Comparison of ENCODE assay signal across 8 mouse cellular contexts in the genomic region with DNA sequence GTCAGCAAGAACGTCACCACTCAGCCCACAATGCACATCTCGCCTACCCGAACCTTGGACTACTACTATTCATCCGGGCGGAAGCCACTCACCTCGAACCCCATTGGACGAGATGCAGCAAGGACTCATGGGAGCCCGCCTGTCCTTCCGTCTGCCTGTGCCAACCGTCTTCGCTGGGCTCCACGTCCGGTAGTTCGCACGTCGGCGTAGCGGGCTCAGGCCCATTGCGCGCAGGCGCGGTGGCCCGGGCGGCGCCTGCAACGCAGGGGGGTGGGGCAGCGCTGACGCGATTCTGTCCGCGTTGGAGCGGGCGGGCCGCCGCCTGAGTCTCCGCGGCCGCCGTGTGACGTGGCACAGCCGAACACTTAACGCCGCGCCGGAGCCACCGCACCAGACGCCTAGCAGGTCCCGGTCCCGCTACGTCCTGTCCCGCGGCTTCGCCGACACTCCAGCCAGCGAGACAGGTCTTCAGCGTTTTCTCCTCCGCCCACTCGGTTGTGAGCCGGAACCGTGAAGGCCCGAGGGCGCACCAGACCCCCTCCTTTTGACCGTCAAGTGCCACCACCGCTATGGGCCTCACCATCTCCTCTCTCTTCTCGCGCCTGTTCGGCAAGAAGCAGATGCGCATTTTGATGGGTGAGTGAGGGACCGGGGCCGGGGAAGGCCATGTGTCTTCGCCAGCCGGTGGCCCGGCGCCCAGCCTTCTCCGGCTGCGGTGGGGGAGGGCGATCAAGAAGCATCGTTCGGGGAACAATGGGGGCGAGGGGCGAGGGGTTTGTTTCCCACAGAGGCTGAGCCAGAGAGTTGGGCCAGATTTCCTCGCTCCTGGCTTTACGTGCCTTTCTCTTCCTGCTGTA. TPM values are rescaled to one million over a fixed set of nuclear protein-coding genes. Genes with fewer than 3 reads are reported as not detected.
DNase-seq lines count a peak whose midpoint lies in the region; ATAC-seq and TF ChIP-seq lines count a peak whose summit lies in the region.

A gene (plus strand): TSS at position 224 of the 857 bp plus-strand sequence.

- H3K27me3 ChIP-seq in forebrain, embryonic 10.5 days (ENCODE audit: poor library complexity, severe bottlenecking) = no peaks in the 10 kb centered on the region
- no peaks in the 10 kb centered on the region for H3K27me3 ChIP-seq in heart, embryonic 15.5 days
- no peaks in the 10 kb centered on the region for H3K27me3 ChIP-seq in liver, embryonic 14.5 days (ENCODE audit: control insufficient read depth, insufficient read depth, low read length)
- no peaks in the 10 kb centered on the region for H3K27me3 ChIP-seq in neural tube, embryonic 11.5 days (ENCODE audit: control insufficient read depth, insufficient read depth, low read length)
- no peaks in the 10 kb centered on the region for H3K27me3 ChIP-seq in stomach, postnatal 0 days (ENCODE audit: control insufficient read depth, insufficient read depth, low read length)

- peak within 1 kb of the TSS; percentile 91 for H3K27ac ChIP-seq in forebrain, embryonic 10.5 days
- peak within 1 kb of the TSS; percentile 97 for H3K27ac ChIP-seq in heart, embryonic 15.5 days
- H3K27ac ChIP-seq in liver, embryonic 14.5 days = peak within 1 kb of the TSS; percentile 89
- H3K27ac ChIP-seq in neural tube, embryonic 11.5 days (ENCODE audit: low read depth, low read length) = peak within 1 kb of the TSS; percentile 90
- H3K27ac ChIP-seq in stomach, postnatal 0 days (replicated peaks) = peak within 1 kb of the TSS; percentile 99

- peaks cover 7% of the 10 kb centered on the region for H3K36me3 ChIP-seq in forebrain, embryonic 10.5 days (replicated peaks)
- H3K36me3 ChIP-seq in heart, embryonic 15.5 days = no peaks in the 10 kb centered on the region
- H3K36me3 ChIP-seq in liver, embryonic 14.5 days (replicated peaks; ENCODE audit: control insufficient read depth, insufficient read depth, low read depth) = no peaks in the 10 kb centered on the region
- H3K36me3 ChIP-seq in neural tube, embryonic 11.5 days (ENCODE audit: control insufficient read depth, insufficient read depth, low read length) = no peaks in the 10 kb centered on the region
- H3K36me3 ChIP-seq in stomach, postnatal 0 days (ENCODE audit: control insufficient read depth, insufficient read depth, low read length) = no peaks in the 10 kb centered on the region

- peak within 1 kb of the TSS; percentile 76 for H3K4me2 ChIP-seq in heart, embryonic 15.5 days
- H3K4me2 ChIP-seq in liver, embryonic 14.5 days (ENCODE audit: low read depth) = peak within 1 kb of the TSS; percentile 92
- peak within 1 kb of the TSS; percentile 52 for H3K4me2 ChIP-seq in neural tube, embryonic 11.5 days (ENCODE audit: low read depth)
- H3K4me2 ChIP-seq in stomach, postnatal 0 days (replicated peaks; ENCODE audit: low read depth) = peak within 1 kb of the TSS; percentile 77

- 0 out of 2 replicates have a peak, but pooled peaks have one; percentile 22 for TF ChIP-seq EP300 in liver, embryonic 14.5 days (IDR thresholded peaks at IDR 0.05; ENCODE audit: low read depth)
- TF ChIP-seq EP300 in stomach, postnatal 0 days (optimal IDR thresholded peaks at IDR 0.05) = peak; percentile 55

- no peak for TF ChIP-seq CTCF in liver, embryonic 14.5 days (IDR thresholded peaks at IDR 0.05; ENCODE audit: low read depth)
- TF ChIP-seq CTCF in stomach, postnatal 0 days (IDR thresholded peaks at IDR 0.05; ENCODE audit: low read depth) = no peak

- no peaks in the 10 kb centered on the region for H3K9me3 ChIP-seq in forebrain, embryonic 10.5 days
- H3K9me3 ChIP-seq in heart, embryonic 15.5 days (replicated peaks) = no peaks in the 10 kb centered on the region
- no peaks in the 10 kb centered on the region for H3K9me3 ChIP-seq in liver, embryonic 14.5 days (ENCODE audit: control insufficient read depth, low read length)
- no peaks in the 10 kb centered on the region for H3K9me3 ChIP-seq in neural tube, embryonic 11.5 days (ENCODE audit: control insufficient read depth, low read length)
- no peaks in the 10 kb centered on the region for H3K9me3 ChIP-seq in stomach, postnatal 0 days (ENCODE audit: control insufficient read depth, low read length)

- H3K9ac ChIP-seq in heart, embryonic 15.5 days = peak within 1 kb of the TSS; percentile 94
- peak within 1 kb of the TSS; percentile 93 for H3K9ac ChIP-seq in liver, embryonic 14.5 days (replicated peaks)
- H3K9ac ChIP-seq in neural tube, embryonic 11.5 days (ENCODE audit: low read length) = peak within 1 kb of the TSS; percentile 78
- peak within 1 kb of the TSS; percentile 83 for H3K9ac ChIP-seq in stomach, postnatal 0 days (ENCODE audit: low read length)

- under 1% methylated on average over 83 of the region's 83 CpGs for WGBS in forebrain, embryonic 10.5 days
- WGBS in heart, embryonic 15.5 days = 0% methylated on average over 83 of the region's 83 CpGs
- WGBS in liver, embryonic 14.5 days (ENCODE audit: insufficient replicate concordance) = under 1% methylated on average over 83 of the region's 83 CpGs
- under 1% methylated on average over 83 of the region's 83 CpGs for WGBS in neural tube, embryonic 11.5 days
- WGBS in stomach, postnatal 0 days = under 1% methylated on average over 81 of the region's 83 CpGs

- peak; percentile 94 to 97 for DNase-seq in CD8-positive naive resting alpha-beta T cell, adult 2 months (ENCODE audit: low read depth in 2 of 2, low spot score in 2 of 2)
- peak; percentile 90 for DNase-seq in c-Kit-positive CD71-negative TER-119-negative erythroid progenitor cells, embryonic 14.5 days (ENCODE audit: low read depth)
- peak; percentile 94 for DNase-seq in forebrain, embryonic 10.5 days (ENCODE audit: extremely low spot score, low spot score)
- peak; percentile 97 to 100 for DNase-seq in kidney, postnatal 25 days
- peak; percentile 96 to 97 (median 97) for DNase-seq in liver, embryonic 14.5 days (ENCODE audit: low read depth in 3 of 3, low spot score in 3 of 3)
- peak; percentile 99 for DNase-seq in neural tube, embryonic 11.5 days (ENCODE audit: low spot score)
- peak; percentile 98 for DNase-seq in stomach, postnatal 0 days (ENCODE audit: low spot score)

- peaks cover 21% of the 10 kb centered on the region for H3K4me1 ChIP-seq in forebrain, embryonic 10.5 days
- H3K4me1 ChIP-seq in heart, embryonic 15.5 days (replicated peaks) = peaks cover 8% of the 10 kb centered on the region
- H3K4me1 ChIP-seq in liver, embryonic 14.5 days (replicated peaks; ENCODE audit: control insufficient read depth in 2 of 2, insufficient read depth in 2 of 2, low read length in 1 of 2) = peaks cover 5 to 12% of the 10 kb centered on the region in 2 experiments
- peaks cover 6% of the 10 kb centered on the region; the same call in 1 of the 2 replicates for H3K4me1 ChIP-seq in neural tube, embryonic 11.5 days (ENCODE audit: control insufficient read depth, insufficient read depth, low read length)
- H3K4me1 ChIP-seq in stomach, postnatal 0 days (replicated peaks; ENCODE audit: control insufficient read depth, insufficient read depth) = no peaks in the 10 kb centered on the region

- peak within 1 kb of the TSS; percentile 97 for H3K4me3 ChIP-seq in forebrain, embryonic 10.5 days
- H3K4me3 ChIP-seq in heart, embryonic 15.5 days = peak within 1 kb of the TSS; percentile 86
- peak within 1 kb of the TSS; percentile 67 to 69 for H3K4me3 ChIP-seq in liver, embryonic 14.5 days (ENCODE audit: insufficient read depth in 1 of 2, low read depth in 2 of 2, low read length in 2 of 2)
- H3K4me3 ChIP-seq in neural tube, embryonic 11.5 days (ENCODE audit: low read depth, low read length) = peak within 1 kb of the TSS; percentile 73
- peak within 1 kb of the TSS; percentile 93 for H3K4me3 ChIP-seq in stomach, postnatal 0 days (ENCODE audit: low read depth, low read length)

- ATAC-seq in heart, embryonic 15.5 days (replicated peaks; ENCODE audit: insufficient number of reproducible peaks, insufficient read depth, low FRiP score, low read depth) = peak; percentile 99
- peak; percentile 97 for ATAC-seq in liver, embryonic 14.5 days (ENCODE audit: insufficient read depth)
- peak; percentile 99 for ATAC-seq in neural tube, embryonic 11.5 days (ENCODE audit: insufficient read depth, low FRiP score, low TSS enrichment)
- peak; percentile 98 for ATAC-seq in stomach, postnatal 0 days (ENCODE audit: low FRiP score, low TSS enrichment)

RNA-seq across cellular contexts. Expression of the gene that starts here (rescaled TPM):
- polyA plus RNA-seq in forebrain, embryonic 10.5 days (2016; fragmentation: Nextera tagmentation; extraction: Ambion mirVana) = 472 and 487 TPM in 2 replicates
- 391 and 431 TPM in 2 replicates for polyA plus RNA-seq in heart, embryonic 15.5 days (2015; fragmentation: Nextera tagmentation; extraction: Ambion mirVana)
- 37.7 and 51.2 TPM in 2 replicates for polyA plus RNA-seq in liver, embryonic 14.5 days (2012; rRNA removed)
- polyA plus RNA-seq in liver, embryonic 14.5 days (2014; fragmentation: Nextera tagmentation; extraction: Ambion mirVana) = 139 and 140 TPM in 2 replicates
- 629 and 640 TPM in 2 replicates for polyA plus RNA-seq in neural tube, embryonic 11.5 days (2014; fragmentation: Nextera tagmentation; extraction: Ambion mirVana)
- 411 and 419 TPM in 2 replicates for polyA plus RNA-seq in stomach, postnatal 0 days (2015; fragmentation: Nextera tagmentation; extraction: Ambion mirVana)

Comparison
In these comparisons a context has a peak if more than half of its experiments do, and no peak if none do; other contexts are left out.
1. Peak in every context shown above with its lines: DNase-seq, ATAC-seq, H3K4me3 ChIP-seq and H3K27ac ChIP-seq.